Mouse (Mus musculus) E14TG2a.4 (cell line): ENCODE results near the gene Pnpla3.
A peak's percentile ranks its signal among the peaks of the same experiment; 100 is the strongest.

ENCODE experiments used
- H3K27me3 ChIP-seq: 2 replicates; pipeline ENCODE4 v1.6.1; 2014; ENCODE audit warnings: low read length, control low read depth; ENCODE audit not compliant: insufficient read depth
- H3K36me3 ChIP-seq: 2 replicates; pipeline ENCODE4 v1.6.1; 2014; ENCODE audit warnings: low read length, control low read depth; ENCODE audit not compliant: insufficient read depth
- H3K4me1 ChIP-seq: replicated peaks from 2 replicates; pipeline ENCODE4 v1.6.1; 2014; ENCODE audit warnings: low read depth, low read length, control low read depth
- H3K4me3 ChIP-seq: replicated peaks from 2 replicates; pipeline ENCODE4 v1.5.1; 2014; ENCODE audit warnings: mild to moderate bottlenecking, low read length
- H3K9me3 ChIP-seq: 2 replicates; pipeline ENCODE4 v1.6.1; 2014; ENCODE audit warnings: low read length, control low read depth
- CTCF ChIP-seq: conservative IDR thresholded peaks from 2 replicates; pipeline ENCODE4 v1.5.1; 2014; ENCODE audit warnings: low read length
- NANOG ChIP-seq: IDR thresholded peaks from 2 replicates; pipeline ENCODE4 v1.6.1; 2014; ENCODE audit warnings: borderline replicate concordance, low read length, mixed read lengths
- POU5F1 ChIP-seq: IDR thresholded peaks from 2 replicates; pipeline ENCODE4 v1.6.1; 2014; ENCODE audit warnings: low read length, borderline replicate concordance

Gene Pnpla3

DNA sequence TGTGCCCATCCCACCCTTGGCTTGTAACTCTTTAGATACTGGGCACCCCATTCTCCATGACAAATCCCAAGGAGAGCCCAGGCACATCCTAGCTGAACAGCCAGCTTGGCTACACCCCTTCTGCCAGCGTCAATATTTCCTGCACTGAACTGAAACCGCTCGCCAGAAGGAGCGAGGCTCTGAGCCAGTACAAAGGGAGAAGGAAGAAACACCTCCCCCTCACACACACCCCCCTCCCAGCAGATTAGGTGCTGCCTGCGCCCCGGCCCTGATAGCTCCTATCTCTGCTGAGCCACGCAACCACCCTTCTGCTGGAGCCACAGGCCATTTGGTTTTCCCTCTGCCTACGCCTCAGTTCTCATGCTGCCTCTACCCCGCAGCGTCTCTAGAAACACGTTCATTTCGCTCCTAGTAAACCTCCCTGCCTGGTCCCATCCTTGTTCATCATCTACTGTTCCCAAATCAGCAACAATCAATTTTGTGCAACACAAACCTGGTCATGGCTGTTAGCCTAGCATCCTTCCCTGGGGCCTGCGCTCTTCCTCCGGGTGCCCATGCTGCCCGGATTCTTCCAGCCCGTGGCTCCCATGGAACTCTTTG is 63.6 kb downstream of the Pnpla3 start:
- TF ChIP-seq CTCF = no peak
- no peak for TF ChIP-seq POU5F1
- no peak for TF ChIP-seq NANOG
- H3K9me3 ChIP-seq = no peaks in the 10 kb centered on the region
- H3K4me1 ChIP-seq = peaks cover 77% of the 10 kb centered on the region

DNA sequence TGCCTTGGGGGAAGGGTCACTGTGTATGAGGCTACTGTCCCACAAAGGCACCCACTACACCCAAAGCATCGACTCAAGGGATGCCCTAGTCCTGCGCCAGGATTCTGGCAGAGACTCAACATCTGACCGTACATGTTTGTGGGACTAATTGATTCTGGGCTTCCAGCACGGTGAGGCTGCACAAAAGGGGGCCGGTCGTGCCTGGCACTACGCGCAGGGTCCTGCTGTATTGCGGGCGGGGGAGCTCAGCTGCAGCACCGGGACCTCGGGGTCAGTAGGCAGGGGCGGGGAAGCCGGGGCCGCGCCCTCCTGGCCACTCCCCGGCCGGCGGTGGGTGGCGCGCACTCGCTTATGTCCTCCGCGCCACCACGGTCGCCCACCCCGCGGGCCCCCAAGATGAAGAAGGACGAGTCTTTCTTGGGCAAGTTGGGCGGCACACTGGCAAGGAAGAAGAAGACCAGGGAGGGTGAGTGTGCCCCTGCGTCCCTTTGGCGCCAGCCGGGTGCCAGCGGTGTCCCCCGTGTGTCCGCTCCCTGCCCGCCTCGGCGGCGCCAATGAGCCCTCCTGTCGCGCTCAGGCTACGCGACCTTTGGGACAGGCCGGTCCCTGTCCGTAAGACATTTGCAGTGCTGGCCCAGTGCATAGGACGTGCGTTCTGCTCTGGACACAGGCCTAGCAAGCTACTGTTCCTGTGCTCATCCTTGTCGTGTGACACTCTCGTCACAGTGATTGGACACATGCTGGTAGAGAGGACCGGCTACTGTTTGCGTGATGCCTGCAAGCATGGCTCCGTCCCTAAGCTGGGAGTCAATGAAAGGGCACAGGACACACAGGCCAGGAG is 64.3 kb downstream of the Pnpla3 start, which contains the start of gene Parvb:
Gene Parvb, plus strand, starts transcription at position 323 of the 841 bp plus-strand sequence.
- Histone ChIP-seq H3K9me3 (no peaks in the 10 kb centered on the region), H3K4me1 (peaks cover 79% of the 10 kb centered on the region), H3K36me3 (peaks cover 9% of the 10 kb centered on the region; the same call in 1 of the 2 replicates), H3K27me3 (peaks cover 14% of the 10 kb centered on the region), H3K4me3 (peak within 1 kb of the TSS; percentile 87)
- TF ChIP-seq CTCF = no peak
- TF ChIP-seq NANOG = no peak
- no peak for TF ChIP-seq POU5F1

More for the DNA sequence above, 63.6 kb downstream of the Pnpla3 start:
- peaks cover 14% of the 10 kb centered on the region for H3K27me3 ChIP-seq
- peaks cover 6% of the 10 kb centered on the region; the same call in 1 of the 2 replicates for H3K36me3 ChIP-seq
- H3K4me3 ChIP-seq = peak overlapping the region; percentile 87

DNA sequence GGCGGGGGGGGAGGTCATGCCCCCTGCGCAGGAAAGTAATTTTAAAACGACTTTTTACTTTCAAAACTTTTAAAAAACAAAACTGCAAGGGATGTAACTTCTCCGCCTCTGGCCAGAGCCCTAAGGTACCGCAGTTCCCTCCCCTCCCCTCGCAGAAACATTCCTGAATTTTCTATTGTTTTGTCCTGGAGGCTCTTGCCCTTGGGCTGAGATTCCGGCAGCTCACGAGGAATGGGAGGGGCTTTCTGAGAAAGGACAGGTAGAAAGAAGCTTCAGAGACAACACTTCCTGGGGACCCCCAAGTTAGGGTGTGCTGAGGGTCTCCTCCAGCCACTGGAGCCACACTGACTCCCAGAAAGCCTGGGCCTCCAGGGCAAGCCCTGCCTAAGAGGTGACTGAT is 65.0 kb downstream of the Pnpla3 start:
- peaks cover 14% of the 10 kb centered on the region for H3K27me3 ChIP-seq
- peaks cover 12% of the 10 kb centered on the region for H3K36me3 ChIP-seq
- H3K4me1 ChIP-seq = peaks cover 79% of the 10 kb centered on the region
- H3K4me3 ChIP-seq = peak overlapping the region; percentile 87
- TF ChIP-seq CTCF = no peak
- no peak for TF ChIP-seq NANOG
- no peak for TF ChIP-seq POU5F1
- no peaks in the 10 kb centered on the region for H3K9me3 ChIP-seq

DNA sequence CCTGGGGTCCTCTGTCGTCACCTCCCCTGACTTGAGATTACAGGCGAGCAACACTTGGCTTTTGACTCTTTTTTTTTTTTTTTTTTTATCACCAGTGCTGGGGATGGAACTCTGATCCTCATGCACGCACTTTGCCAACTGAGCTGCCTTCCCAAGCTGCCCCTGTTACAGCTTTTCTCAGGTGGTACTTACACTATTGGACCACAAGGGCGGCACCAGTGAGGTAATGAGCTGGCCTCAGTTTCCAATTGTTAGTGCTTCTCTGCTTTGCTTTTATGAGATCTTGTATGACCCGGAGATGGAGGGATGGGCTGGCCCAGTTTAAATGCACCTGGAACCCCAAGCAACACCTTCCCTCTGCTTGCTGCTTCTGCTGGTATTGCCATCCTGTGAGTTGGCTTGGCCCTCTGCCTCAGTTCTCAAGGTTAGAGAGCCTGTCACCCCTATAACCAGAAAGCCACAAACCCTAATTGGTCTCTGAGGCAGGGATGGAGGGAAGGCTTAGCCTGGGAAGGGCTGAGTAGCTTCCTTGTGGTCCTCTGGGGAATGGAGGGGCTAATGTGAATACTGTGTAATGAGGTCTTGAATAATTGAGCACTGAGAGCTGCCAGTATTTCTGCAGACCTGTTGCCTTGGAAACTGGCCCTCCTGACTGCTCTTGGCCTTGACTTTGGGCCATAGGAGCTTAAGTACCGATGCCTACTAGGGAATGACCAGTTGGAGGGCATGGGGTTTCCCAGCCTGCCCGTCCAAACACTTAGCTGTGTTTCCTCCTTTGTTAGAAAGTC is 67.4 kb downstream of the Pnpla3 start:
- no peak for TF ChIP-seq POU5F1
- TF ChIP-seq CTCF = peak; percentile 57
- no peak for TF ChIP-seq NANOG
- Histone ChIP-seq H3K27me3 (peaks cover 19% of the 10 kb centered on the region), H3K4me1 (peaks cover 88% of the 10 kb centered on the region), H3K36me3 (peaks cover 19% of the 10 kb centered on the region), H3K4me3 (peak overlapping the region; percentile 49), H3K9me3 (no peaks in the 10 kb centered on the region)

GRCm38 (mm10) chr15:84235646-84236045 is 68.0 kb downstream of the Pnpla3 start:
- no peaks in the 10 kb centered on the region for H3K9me3 ChIP-seq
- H3K27me3 ChIP-seq = peaks cover 16% of the 10 kb centered on the region
- H3K4me3 ChIP-seq = peak overlapping the region; percentile 49
- TF ChIP-seq NANOG (peak; percentile 86), POU5F1 (no peak)
- H3K36me3 ChIP-seq = peaks cover 19% of the 10 kb centered on the region
- H3K4me1 ChIP-seq = peaks cover 90% of the 10 kb centered on the region
